Mouse (Mus musculus): ENCODE measurements at regions not wholly inside any gene's neighbourhood (a gene's known extent, or its start where the extent isn't known, plus 50 kb on each side); places are given as distances from the start of the nearest gene placed in this dataset.

GRCm38 (mm10) chr13:63735739-63736138 lies 79.3 kb upstream of the Ercc6l2 start:
- H3K27ac ChIP-seq (ENCODE audit: low read length) = no peak overlapping the region

GRCm38 (mm10) chr13:63741879-63742278 lies 73.2 kb upstream of the Ercc6l2 start:
- no peak for TF ChIP-seq CTCF (IDR thresholded peaks at IDR 0.05)
- TF ChIP-seq EP300 (IDR thresholded peaks at IDR 0.05) = no peak
- ATAC-seq = no peak
- no peak overlapping the region for H3K9ac ChIP-seq (replicated peaks; ENCODE audit: low read depth)
- no peak overlapping the region for H3K4me3 ChIP-seq (ENCODE audit: low read depth, low read length)
- no peak for DNase-seq (ENCODE audit: low spot score)
- no peaks in the 10 kb centered on the region for H3K4me1 ChIP-seq (ENCODE audit: insufficient read depth, low read depth, low read length)
- H3K4me2 ChIP-seq (replicated peaks; ENCODE audit: low read depth, low read length) = no peak overlapping the region
- no peaks in the 10 kb centered on the region for H3K27me3 ChIP-seq (replicated peaks; ENCODE audit: insufficient read depth, low read length)
- H3K36me3 ChIP-seq (ENCODE audit: insufficient read depth, low read length) = no peaks in the 10 kb centered on the region
- 65% methylated on average over 2 of the region's 2 CpGs for WGBS
- no peaks in the 10 kb centered on the region for H3K9me3 ChIP-seq (ENCODE audit: low read length)
- no peak overlapping the region for H3K27ac ChIP-seq (ENCODE audit: low read length)

More at GRCm38 (mm10) chr13:63735739-63736138, 79.3 kb upstream of the Ercc6l2 start:
- Histone ChIP-seq H3K36me3 (ENCODE audit: insufficient read depth, low read length) (no peaks in the 10 kb centered on the region), H3K9me3 (ENCODE audit: low read length) (no peaks in the 10 kb centered on the region), H3K27me3 (replicated peaks; ENCODE audit: insufficient read depth, low read length) (no peaks in the 10 kb centered on the region), H3K9ac (replicated peaks; ENCODE audit: low read depth) (no peak overlapping the region), H3K4me2 (replicated peaks; ENCODE audit: low read depth, low read length) (no peak overlapping the region), H3K4me1 (ENCODE audit: insufficient read depth, low read depth, low read length) (no peaks in the 10 kb centered on the region), H3K4me3 (ENCODE audit: low read depth, low read length) (no peak overlapping the region)
- TF ChIP-seq EP300 (IDR thresholded peaks at IDR 0.05) = no peak
- TF ChIP-seq CTCF (IDR thresholded peaks at IDR 0.05) = no peak
- no peak for DNase-seq (ENCODE audit: low spot score)
- WGBS = 82% methylated on average over 5 of the region's 5 CpGs
- ATAC-seq = no peak

GRCm38 (mm10) chr13:63748788-63749187 lies 66.3 kb upstream of the Ercc6l2 start:
- H3K9me3 ChIP-seq (ENCODE audit: low read length) = no peaks in the 10 kb centered on the region; the same call in 1 of the 2 replicates
- no peaks in the 10 kb centered on the region for H3K36me3 ChIP-seq (ENCODE audit: insufficient read depth, low read length)
- no peak for DNase-seq (ENCODE audit: low spot score)
- TF ChIP-seq CTCF (IDR thresholded peaks at IDR 0.05) = no peak
- TF ChIP-seq EP300 (IDR thresholded peaks at IDR 0.05) = no peak
- no peak for ATAC-seq
- no peak overlapping the region for H3K27ac ChIP-seq (ENCODE audit: low read length)
- H3K4me3 ChIP-seq (ENCODE audit: low read depth, low read length) = no peak overlapping the region
- no peaks in the 10 kb centered on the region for H3K4me1 ChIP-seq (ENCODE audit: insufficient read depth, low read depth, low read length)
- 78% methylated on average over 2 of the region's 2 CpGs for WGBS
- no peaks in the 10 kb centered on the region for H3K27me3 ChIP-seq (replicated peaks; ENCODE audit: insufficient read depth, low read length)
- H3K9ac ChIP-seq (replicated peaks; ENCODE audit: low read depth) = no peak overlapping the region
- no peak overlapping the region for H3K4me2 ChIP-seq (replicated peaks; ENCODE audit: low read depth, low read length)

GRCm38 (mm10) chr13:63749997-63750396 lies 65.0 kb upstream of the Ercc6l2 start:
- Histone ChIP-seq H3K27me3 (replicated peaks; ENCODE audit: insufficient read depth, low read length) (no peaks in the 10 kb centered on the region), H3K4me3 (ENCODE audit: low read depth, low read length) (no peak overlapping the region), H3K4me1 (ENCODE audit: insufficient read depth, low read depth, low read length) (no peaks in the 10 kb centered on the region), H3K9ac (replicated peaks; ENCODE audit: low read depth) (no peak overlapping the region), H3K4me2 (replicated peaks; ENCODE audit: low read depth, low read length) (no peak overlapping the region), H3K36me3 (ENCODE audit: insufficient read depth, low read length) (no peaks in the 10 kb centered on the region), H3K9me3 (ENCODE audit: low read length) (no peaks in the 10 kb centered on the region; the same call in 1 of the 2 replicates), H3K27ac (ENCODE audit: low read length) (no peak overlapping the region)
- DNase-seq (ENCODE audit: low spot score) (peak; percentile 12), ATAC-seq (peak; percentile 41; the same call in 1 of the 2 replicates)
- TF ChIP-seq EP300 (IDR thresholded peaks at IDR 0.05) = no peak
- TF ChIP-seq CTCF (IDR thresholded peaks at IDR 0.05) = no peak
- WGBS = 45% methylated on average over 4 of the region's 4 CpGs

GRCm38 (mm10) chr13:63751196-63751595 lies 63.8 kb upstream of the Ercc6l2 start:
- no peak overlapping the region for H3K4me3 ChIP-seq (ENCODE audit: low read depth, low read length)
- no peaks in the 10 kb centered on the region for H3K36me3 ChIP-seq (ENCODE audit: insufficient read depth, low read length)
- ATAC-seq (no peak), DNase-seq (ENCODE audit: low spot score) (no peak)
- H3K9ac ChIP-seq (replicated peaks; ENCODE audit: low read depth) = no peak overlapping the region
- H3K9me3 ChIP-seq (ENCODE audit: low read length) = no peaks in the 10 kb centered on the region; the same call in 1 of the 2 replicates
- TF ChIP-seq EP300 (IDR thresholded peaks at IDR 0.05) (no peak), CTCF (IDR thresholded peaks at IDR 0.05) (peak; percentile 24)
- H3K4me1 ChIP-seq (ENCODE audit: insufficient read depth, low read depth, low read length) = no peaks in the 10 kb centered on the region
- no peaks in the 10 kb centered on the region for H3K27me3 ChIP-seq (replicated peaks; ENCODE audit: insufficient read depth, low read length)
- no peak overlapping the region for H3K4me2 ChIP-seq (replicated peaks; ENCODE audit: low read depth, low read length)
- 67% methylated on average over 2 of the region's 2 CpGs for WGBS
- no peak overlapping the region for H3K27ac ChIP-seq (ENCODE audit: low read length)

GRCm38 (mm10) chr13:63757061-63757460 lies 58.0 kb upstream of the Ercc6l2 start:
- H3K36me3 ChIP-seq (ENCODE audit: insufficient read depth, low read length) = no peaks in the 10 kb centered on the region
- H3K9ac ChIP-seq (replicated peaks; ENCODE audit: low read depth) = no peak overlapping the region
- no peak for DNase-seq (ENCODE audit: low spot score)
- WGBS = 35% methylated on average over 5 of the region's 5 CpGs
- no peaks in the 10 kb centered on the region for H3K4me1 ChIP-seq (ENCODE audit: insufficient read depth, low read depth, low read length)
- H3K4me2 ChIP-seq (replicated peaks; ENCODE audit: low read depth, low read length) = no peak overlapping the region
- TF ChIP-seq EP300 (IDR thresholded peaks at IDR 0.05) (no peak), CTCF (IDR thresholded peaks at IDR 0.05) (no peak)
- no peaks in the 10 kb centered on the region for H3K9me3 ChIP-seq (ENCODE audit: low read length)
- no peak overlapping the region for H3K27ac ChIP-seq (ENCODE audit: low read length)
- H3K27me3 ChIP-seq (replicated peaks; ENCODE audit: insufficient read depth, low read length) = no peaks in the 10 kb centered on the region
- ATAC-seq = no peak
- H3K4me3 ChIP-seq (ENCODE audit: low read depth, low read length) = no peak overlapping the region

GRCm38 (mm10) chr13:63761542-63761941 lies 53.5 kb upstream of the Ercc6l2 start:
- H3K9me3 ChIP-seq (ENCODE audit: low read length) = no peaks in the 10 kb centered on the region
- no peaks in the 10 kb centered on the region for H3K27me3 ChIP-seq (replicated peaks; ENCODE audit: insufficient read depth, low read length)
- no peaks in the 10 kb centered on the region for H3K36me3 ChIP-seq (ENCODE audit: insufficient read depth, low read length)
- no peak overlapping the region for H3K4me3 ChIP-seq (ENCODE audit: low read depth, low read length)
- no peaks in the 10 kb centered on the region for H3K4me1 ChIP-seq (ENCODE audit: insufficient read depth, low read depth, low read length)
- no peak overlapping the region for H3K4me2 ChIP-seq (replicated peaks; ENCODE audit: low read depth, low read length)
- DNase-seq (ENCODE audit: low spot score) (no peak), ATAC-seq (no peak)
- no peak overlapping the region for H3K9ac ChIP-seq (replicated peaks; ENCODE audit: low read depth)
- H3K27ac ChIP-seq (ENCODE audit: low read length) = no peak overlapping the region
- TF ChIP-seq CTCF (IDR thresholded peaks at IDR 0.05) (no peak), EP300 (IDR thresholded peaks at IDR 0.05) (no peak)

All from lung, postnatal 0 days (tissue).